Mouse (Mus musculus) midbrain, embryonic 14.5 days (tissue): ENCODE data around the gene Tspan5. TPM values are rescaled to one million over a fixed set of nuclear protein-coding genes. Genes with fewer than 3 reads are reported as not detected.

Experiments
- ATAC-seq: fragments of 200-750 bp; cut with Nextera tagmentation; 2 replicates; pipeline ENCODE4 v1.8.0; 2017; ENCODE audit warnings: moderate number of reproducible peaks, moderate library complexity; ENCODE audit not compliant: low FRiP score, low TSS enrichment
- DNase-seq: peaks from one replicate; pipeline ENCODE4 v3.0.0-alpha.2; 2015
- H3K27ac ChIP-seq: fragments of 300-500 bp; sonication (generic); replicated peaks from 2 replicates; pipeline ENCODE4 v1.5.1; 2014; ENCODE audit warnings: mild to moderate bottlenecking, low read depth, low read length, moderate library complexity
- H3K27me3 ChIP-seq: fragments of 300-500 bp; sonication (generic); 2 replicates; pipeline ENCODE4 v1.6.1; 2014; ENCODE audit warnings: low read length, control low read depth, mixed read lengths; ENCODE audit not compliant: control insufficient read depth, insufficient read depth
- H3K36me3 ChIP-seq: fragments of 300-500 bp; sonication (generic); 2 replicates; pipeline ENCODE4 v1.6.1; 2014; ENCODE audit warnings: low read length, control low read depth; ENCODE audit not compliant: control insufficient read depth, insufficient read depth
- H3K4me1 ChIP-seq: fragments of 300-500 bp; sonication (generic); 2 replicates; pipeline ENCODE4 v1.6.1; 2014; ENCODE audit warnings: mild to moderate bottlenecking, antibody characterized with exemption, low read length, control low read depth; ENCODE audit not compliant: control insufficient read depth, insufficient read depth
- H3K4me2 ChIP-seq: fragments of 300-500 bp; sonication (generic); 2 replicates; pipeline ENCODE4 v1.6.1; 2014; ENCODE audit warnings: mild to moderate bottlenecking, low read length, moderate library complexity
- H3K4me3 ChIP-seq: fragments of 300-500 bp; sonication (generic); replicated peaks from 2 replicates; pipeline ENCODE4 v1.5.1; 2014; ENCODE audit warnings: low read depth, low read length
- H3K9ac ChIP-seq: fragments of 300-500 bp; sonication (generic); replicated peaks from 2 replicates; pipeline ENCODE4 v1.6.1; 2014; ENCODE audit warnings: mild to moderate bottlenecking, low read length, moderate library complexity
- H3K9me3 ChIP-seq: fragments of 300-500 bp; sonication (generic); 2 replicates; pipeline ENCODE4 v1.6.1; 2016; ENCODE audit warnings: low read length, control low read depth, mixed read lengths; ENCODE audit not compliant: control insufficient read depth
- WGBS: fragments of 180-500 bp; shearing (Covaris S2); extraction: QIAGEN DNeasy Blood & Tissue Kit; methylation state at CpG from one replicate; pipeline ENCODE4 v1.1.7; 2014; 5-methylcytosine and 5-hydroxymethylcytosine counted together
- polyA plus RNA-seq: library from polyadenylated mRNA; unstranded; fragments of >200 nt; fragmentation: Nextera tagmentation; extraction: Ambion mirVana; gene quantifications from 2 replicates; pipeline ENCODE4 v1.2.1, GENCODE M21; 2014

The Tspan5 gene
- polyA plus RNA-seq, 1 experiment from 2014 or later = 119 TPM

DNA sequence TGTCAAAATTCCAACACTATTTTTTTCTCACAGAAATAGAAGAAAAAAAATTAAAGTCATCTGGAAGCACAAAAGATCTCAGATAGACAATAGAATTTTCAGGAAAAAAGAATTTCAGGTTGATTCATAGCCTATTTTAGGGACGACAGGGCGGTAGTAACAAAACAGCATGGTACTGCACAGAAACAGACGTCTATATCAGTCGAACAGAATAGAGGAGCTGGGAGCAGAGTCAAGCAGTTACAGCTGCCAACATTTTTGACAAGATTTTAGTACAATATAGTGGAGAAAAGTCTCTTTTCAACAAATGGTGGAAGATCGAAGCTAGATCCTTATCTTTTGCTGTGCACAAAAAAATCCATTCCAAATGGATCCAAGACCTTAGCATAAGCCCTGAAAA is 144.1 kb downstream of the Tspan5 start:
- no peak overlapping the region for H3K9ac ChIP-seq
- 82% methylated on average over 5 of the region's 5 CpGs for WGBS
- DNase-seq (no peak), ATAC-seq (no peak)
- H3K36me3 ChIP-seq = no peaks in the 10 kb centered on the region; the same call in 1 of the 2 replicates
- no peaks in the 10 kb centered on the region for H3K27me3 ChIP-seq
- no peak overlapping the region for H3K4me2 ChIP-seq
- H3K9me3 ChIP-seq = no peaks in the 10 kb centered on the region
- H3K4me3 ChIP-seq = no peak overlapping the region
- H3K4me1 ChIP-seq = 0 out of 2 replicates have a peak, but pooled peaks cover 12% of the 10 kb centered on the region
- H3K27ac ChIP-seq = no peak overlapping the region

DNA sequence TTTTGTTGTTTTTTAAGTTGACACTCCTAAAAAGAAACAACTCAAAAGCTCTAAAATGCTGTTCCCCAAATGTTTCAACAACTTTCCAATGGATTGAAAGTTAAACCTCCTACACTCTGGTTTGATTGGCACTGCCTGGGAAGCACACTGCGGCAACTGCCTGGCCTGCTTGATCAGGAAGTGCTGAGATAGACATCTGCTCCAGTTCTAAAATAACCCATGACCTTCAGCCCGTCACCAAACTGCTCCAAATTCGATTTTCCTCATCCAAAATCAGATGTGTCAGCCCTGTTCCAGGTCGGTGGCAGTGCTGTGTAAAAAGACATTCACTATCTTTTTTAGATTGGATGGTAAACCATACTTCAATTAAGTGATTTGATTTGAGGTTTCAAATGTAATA is 147.2 kb downstream of the Tspan5 start:
- 0 out of 2 replicates have a peak, but pooled peaks cover 7% of the 10 kb centered on the region for H3K4me1 ChIP-seq
- H3K36me3 ChIP-seq = peaks cover 3% of the 10 kb centered on the region; the same call in 1 of the 2 replicates
- 77% methylated on average over 4 of the region's 4 CpGs for WGBS
- H3K9ac ChIP-seq = no peak overlapping the region
- H3K27ac ChIP-seq = no peak overlapping the region
- no peaks in the 10 kb centered on the region for H3K9me3 ChIP-seq
- H3K27me3 ChIP-seq = no peaks in the 10 kb centered on the region
- no peak overlapping the region for H3K4me3 ChIP-seq
- DNase-seq (no peak), ATAC-seq (no peak)
- H3K4me2 ChIP-seq = no peak overlapping the region

DNA sequence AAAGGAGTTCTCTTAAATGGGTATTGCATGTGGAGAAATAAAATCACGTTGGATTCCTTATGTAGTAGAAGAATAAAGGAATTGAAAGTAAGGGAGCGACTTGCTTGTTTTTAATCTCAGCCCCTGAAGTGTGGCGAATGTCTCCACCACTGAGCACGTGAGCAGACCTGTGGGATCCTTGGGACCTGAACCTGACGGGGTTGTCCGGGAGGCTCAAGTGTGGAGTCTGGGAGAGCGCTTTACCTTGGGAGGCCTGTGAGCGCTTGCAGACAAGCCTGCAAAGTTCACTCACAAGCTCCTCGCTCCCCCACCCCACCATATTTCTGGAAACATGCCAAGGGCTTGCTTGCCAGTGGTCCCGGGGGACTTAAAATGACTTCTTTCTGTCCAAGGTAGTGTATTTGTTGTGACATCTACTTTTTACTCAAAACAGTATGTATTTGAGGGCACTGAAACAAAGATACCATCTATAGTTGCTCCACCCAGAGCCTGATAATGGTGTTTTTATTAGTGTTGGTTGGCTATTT is 147.8 kb downstream of the Tspan5 start:
- H3K36me3 ChIP-seq = peaks cover 3% of the 10 kb centered on the region; the same call in 1 of the 2 replicates
- 0 out of 2 replicates have a peak, but pooled peaks cover 7% of the 10 kb centered on the region for H3K4me1 ChIP-seq
- ATAC-seq = no peak
- DNase-seq = peak; percentile 68
- H3K27me3 ChIP-seq = no peaks in the 10 kb centered on the region
- H3K4me2 ChIP-seq = no peak overlapping the region
- no peaks in the 10 kb centered on the region for H3K9me3 ChIP-seq
- H3K9ac ChIP-seq = no peak overlapping the region
- no peak overlapping the region for H3K27ac ChIP-seq
- 68% methylated on average over 10 of the region's 10 CpGs for WGBS
- no peak overlapping the region for H3K4me3 ChIP-seq

DNA sequence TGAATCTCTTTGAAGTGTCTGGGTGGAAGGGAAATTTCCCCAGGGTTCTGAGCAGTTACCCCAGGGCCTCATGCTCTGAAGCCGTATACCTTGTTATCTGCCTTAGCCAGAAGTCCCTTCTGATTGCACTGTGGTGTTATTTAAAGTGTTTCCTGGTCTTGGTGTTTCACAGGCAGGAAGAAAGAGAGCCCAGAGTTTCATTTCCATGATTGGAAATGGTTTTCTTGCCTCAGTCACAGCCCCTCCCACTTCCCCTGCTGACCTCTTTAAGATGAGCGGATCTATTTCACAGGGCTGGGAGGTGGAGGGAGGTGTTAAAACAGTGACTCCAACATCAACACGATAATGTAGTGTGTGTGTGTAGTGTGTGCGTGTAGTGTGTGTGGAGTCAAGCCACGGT is 151.5 kb downstream of the Tspan5 start:
- H3K27me3 ChIP-seq = no peaks in the 10 kb centered on the region
- H3K4me3 ChIP-seq = no peak overlapping the region
- H3K9ac ChIP-seq = no peak overlapping the region
- H3K4me2 ChIP-seq = no peak overlapping the region
- H3K4me1 ChIP-seq = 0 out of 2 replicates have a peak, but pooled peaks cover 7% of the 10 kb centered on the region
- H3K9me3 ChIP-seq = no peaks in the 10 kb centered on the region
- no peak for DNase-seq
- H3K27ac ChIP-seq = peak overlapping the region; percentile 38; the same call in 1 of the 2 replicates
- 46% methylated on average over 5 of the region's 5 CpGs for WGBS
- no peak for ATAC-seq
- peaks cover 28% of the 10 kb centered on the region for H3K36me3 ChIP-seq

DNA sequence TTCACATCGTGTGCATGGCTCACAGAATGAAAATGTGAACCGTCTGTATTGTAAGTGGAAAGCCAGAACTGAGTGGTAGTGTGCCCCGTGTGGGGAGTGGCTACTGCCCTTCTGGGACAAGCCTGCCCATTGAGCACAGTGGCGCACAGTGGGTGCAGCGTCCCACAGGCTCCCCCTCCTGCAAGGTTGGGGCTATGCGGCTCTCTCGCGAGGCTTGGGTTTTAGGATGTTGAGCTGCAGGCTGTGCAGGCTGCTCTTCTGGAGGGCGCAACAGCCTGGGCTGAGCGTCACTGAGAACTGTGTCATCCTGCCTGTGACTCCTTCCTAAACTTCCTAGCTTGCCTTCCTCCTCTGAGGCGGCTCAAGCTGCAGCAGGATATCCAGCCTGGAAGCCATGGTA is 155.5 kb downstream of the Tspan5 start:
- Histone ChIP-seq H3K9me3 (no peaks in the 10 kb centered on the region), H3K4me2 (no peak overlapping the region), H3K36me3 (peaks cover 49% of the 10 kb centered on the region), H3K4me3 (no peak overlapping the region), H3K9ac (no peak overlapping the region), H3K27ac (no peak overlapping the region), H3K4me1 (0 out of 2 replicates have a peak, but pooled peaks cover 7% of the 10 kb centered on the region), H3K27me3 (no peaks in the 10 kb centered on the region)
- 88% methylated on average over 11 of the region's 11 CpGs for WGBS
- DNase-seq (no peak), ATAC-seq (no peak)

DNA sequence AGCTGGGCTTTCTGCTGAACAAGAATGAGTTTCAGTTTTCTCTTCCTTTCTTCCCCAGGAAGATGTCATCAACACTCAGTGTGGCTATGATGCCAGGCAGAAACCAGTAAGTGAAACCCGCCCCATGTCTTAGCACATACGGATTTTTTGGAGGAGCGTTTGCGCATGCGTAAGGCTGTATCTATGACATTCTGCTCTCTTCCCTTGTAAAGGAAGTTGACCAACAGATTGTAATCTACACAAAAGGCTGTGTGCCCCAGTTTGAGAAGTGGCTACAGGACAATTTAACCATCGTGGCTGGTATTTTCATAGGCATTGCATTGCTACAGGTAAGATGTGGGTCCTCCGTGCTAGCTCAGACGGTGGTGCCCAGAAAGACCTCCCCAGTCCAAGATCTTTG is 156.1 kb downstream of the Tspan5 start:
- 99% methylated on average over 8 of the region's 8 CpGs for WGBS
- no peak overlapping the region for H3K4me3 ChIP-seq
- peaks cover 54% of the 10 kb centered on the region for H3K36me3 ChIP-seq
- H3K4me1 ChIP-seq = 0 out of 2 replicates have a peak, but pooled peaks cover 7% of the 10 kb centered on the region
- H3K9ac ChIP-seq = no peak overlapping the region
- H3K9me3 ChIP-seq = no peaks in the 10 kb centered on the region
- ATAC-seq (no peak), DNase-seq (no peak)
- H3K27ac ChIP-seq = no peak overlapping the region
- H3K27me3 ChIP-seq = no peaks in the 10 kb centered on the region
- no peak overlapping the region for H3K4me2 ChIP-seq

DNA sequence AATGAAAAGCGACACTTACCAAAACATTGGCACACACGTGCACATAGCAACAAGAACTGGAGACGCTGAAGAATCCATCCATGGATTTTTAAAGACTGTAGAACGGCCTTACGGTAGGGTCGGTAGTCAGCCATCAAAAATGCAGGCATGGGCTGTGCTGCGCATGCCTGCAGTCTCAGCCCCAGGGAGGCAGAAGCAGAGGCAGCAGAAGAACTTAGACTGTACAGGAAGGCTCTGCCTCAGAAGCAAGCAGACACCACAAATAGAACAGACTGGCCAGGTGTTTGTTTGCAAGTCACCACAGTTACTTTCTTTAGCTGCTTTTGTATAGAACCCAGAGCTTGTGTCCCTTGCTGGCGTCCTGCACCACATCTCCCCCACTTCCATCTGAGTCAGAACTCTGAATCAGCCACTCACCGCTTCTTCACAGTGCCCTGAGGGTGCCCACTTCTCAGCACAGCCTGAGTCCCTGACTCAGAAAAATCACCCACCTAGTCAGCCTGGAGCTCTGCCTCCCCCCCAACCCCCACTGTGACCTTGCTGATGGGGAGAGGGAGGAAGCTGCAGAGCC is 158.7 kb downstream of the Tspan5 start:
- H3K4me1 ChIP-seq = no peaks in the 10 kb centered on the region
- no peaks in the 10 kb centered on the region for H3K27me3 ChIP-seq
- DNase-seq = no peak
- WGBS = 91% methylated on average over 9 of the region's 9 CpGs
- no peak overlapping the region for H3K4me2 ChIP-seq
- H3K36me3 ChIP-seq = peaks cover 49% of the 10 kb centered on the region
- H3K27ac ChIP-seq = no peak overlapping the region
- no peak for ATAC-seq
- H3K4me3 ChIP-seq = no peak overlapping the region
- no peak overlapping the region for H3K9ac ChIP-seq
- no peaks in the 10 kb centered on the region for H3K9me3 ChIP-seq

DNA sequence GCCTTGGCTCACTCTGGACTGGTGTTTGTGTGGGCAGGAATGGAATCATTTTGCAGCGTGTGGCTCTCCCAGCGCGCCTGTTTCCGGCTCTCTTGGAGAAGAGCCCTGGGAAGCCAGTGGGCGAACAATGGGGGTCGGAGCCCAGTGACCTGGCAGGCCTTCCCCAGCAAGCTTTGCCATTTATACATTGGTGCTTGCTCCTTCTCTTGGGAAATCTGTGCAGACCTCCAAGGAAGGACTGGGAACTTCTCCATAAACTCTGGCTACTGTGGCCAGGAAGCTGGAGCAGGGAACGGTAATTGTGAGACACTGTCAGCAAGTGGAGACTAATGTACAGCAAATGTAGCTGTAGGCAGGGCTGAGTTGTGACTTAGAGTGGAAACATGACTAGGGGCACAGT is 163.7 kb downstream of the Tspan5 start:
- Histone ChIP-seq H3K4me2 (no peak overlapping the region), H3K4me1 (no peaks in the 10 kb centered on the region; the same call in 1 of the 2 replicates), H3K4me3 (no peak overlapping the region), H3K36me3 (peaks cover 16% of the 10 kb centered on the region), H3K9ac (no peak overlapping the region), H3K27ac (no peak overlapping the region), H3K27me3 (no peaks in the 10 kb centered on the region), H3K9me3 (no peaks in the 10 kb centered on the region)
- WGBS = 50% methylated on average over 7 of the region's 7 CpGs
- ATAC-seq (no peak), DNase-seq (peak; percentile 27)
